Mouse (Mus musculus) embryonic fibroblast, embryonic 13.5 days (primary cell): Measurements from ENCODE around the gene Dpf3.

Source experiments
- CTCF ChIP-seq: IDR thresholded peaks from 2 replicates; pipeline ENCODE4 v1.5.1; 2011; ENCODE audit warnings: mild to moderate bottlenecking, control low read depth, low read length, moderate library complexity, borderline replicate concordance; ENCODE audit not compliant: insufficient read depth
- POLR2A ChIP-seq: IDR thresholded peaks from 2 replicates; pipeline ENCODE4 v1.6.1; 2011; ENCODE audit warnings: low read depth, mild to moderate bottlenecking, control low read depth, low read length, moderate library complexity

DNA sequence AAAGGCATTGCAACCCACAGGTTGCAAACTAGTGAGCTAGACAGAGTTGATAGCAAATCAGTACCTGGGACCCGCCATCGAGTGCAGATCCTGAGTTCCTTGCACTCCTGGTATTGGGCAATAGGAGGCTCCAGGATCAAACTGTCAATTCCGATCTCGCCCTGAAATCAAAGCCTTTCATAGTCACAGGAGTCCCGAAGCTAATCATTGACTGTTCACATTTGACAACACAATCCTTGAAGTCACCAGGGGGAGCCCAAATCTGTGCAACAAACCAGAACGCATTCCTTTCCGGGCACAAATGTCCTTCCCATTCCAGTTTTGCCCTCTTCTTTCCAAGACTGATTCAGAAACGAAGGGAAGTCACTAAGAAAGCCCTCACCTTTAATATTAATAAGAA, 35.7 kb downstream of the Dpf3 start:
- TF ChIP-seq CTCF (no peak), POLR2A (no peak)
